Mouse (Mus musculus): ENCODE results near the gene 4930524N10Rik. TPM values are rescaled to one million over a fixed set of nuclear protein-coding genes. Genes with fewer than 3 reads are reported as not detected.

The 4930524N10Rik gene
- not detected in 2 replicates for polyA plus RNA-seq (2014; fragmentation: Nextera tagmentation; extraction: Ambion mirVana)

DNA sequence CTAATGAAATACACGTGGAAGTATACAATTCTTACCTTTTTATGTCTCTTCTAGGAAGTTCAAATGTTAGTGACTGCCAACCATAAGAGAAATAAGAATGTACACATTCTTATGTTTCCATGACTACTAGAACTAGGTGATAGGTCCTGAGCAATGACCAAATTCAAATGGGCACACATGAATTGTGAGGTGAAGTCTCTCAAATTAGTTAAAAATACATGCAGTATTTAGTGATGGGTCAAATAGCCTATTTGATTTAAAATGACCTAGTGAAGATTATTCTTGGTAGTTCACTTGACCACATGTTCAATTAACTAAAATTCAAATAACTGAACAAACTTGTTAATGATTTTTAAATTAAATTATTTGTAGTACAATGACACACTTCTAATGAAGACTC is at the start of gene 4930524N10Rik:
TSS of gene 4930524N10Rik (minus strand) at position 101 of the 400 bp plus-strand sequence.
- Histone ChIP-seq H3K9me3 (ENCODE audit: control insufficient read depth, low read length) (no peaks in the 10 kb centered on the region), H3K4me3 (ENCODE audit: low read depth, low read length) (no peak within 1 kb of the TSS), H3K27me3 (replicated peaks; ENCODE audit: control insufficient read depth, insufficient read depth, low read length) (no peaks in the 10 kb centered on the region)

DNA sequence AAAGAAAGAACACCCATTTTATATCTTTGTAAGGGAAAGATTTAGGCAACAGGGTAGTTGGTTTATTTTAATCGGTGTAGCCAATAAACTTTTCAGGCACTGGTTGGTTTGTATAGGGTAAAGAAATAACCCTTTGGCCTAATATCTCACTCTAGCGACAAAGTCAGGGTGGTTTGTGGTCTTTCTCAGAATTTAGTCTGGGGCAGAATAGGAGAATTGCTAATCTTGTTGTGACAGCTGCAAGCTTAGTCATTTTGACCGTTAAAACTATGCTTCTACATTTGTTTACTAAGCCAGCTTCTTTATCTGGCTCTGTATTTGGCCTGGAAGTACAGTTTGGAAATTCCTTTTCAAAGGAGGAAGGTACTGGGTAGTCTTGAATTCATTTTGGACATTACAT is 6.8 kb upstream of the 4930524N10Rik start:
- ATAC-seq (ENCODE audit: low read depth) (no peak), DNase-seq (ENCODE audit: low spot score) (no peak)
- Histone ChIP-seq H3K4me3 (ENCODE audit: low read depth, low read length) (no peak overlapping the region), H3K27me3 (replicated peaks; ENCODE audit: control insufficient read depth, insufficient read depth, low read length) (no peaks in the 10 kb centered on the region), H3K27ac (replicated peaks; ENCODE audit: low read depth, low read length) (no peak overlapping the region), H3K9me3 (ENCODE audit: control insufficient read depth, low read length) (no peaks in the 10 kb centered on the region; the same call in 1 of the 2 replicates), H3K9ac (ENCODE audit: low read depth, low read length) (no peak overlapping the region), H3K4me2 (ENCODE audit: low read depth, low read length) (no peak overlapping the region), H3K4me1 (ENCODE audit: control insufficient read depth, insufficient read depth, low read length) (no peaks in the 10 kb centered on the region), H3K36me3 (ENCODE audit: control insufficient read depth, insufficient read depth, low read length) (no peaks in the 10 kb centered on the region)
- 74% methylated on average over 3 of the region's 3 CpGs for WGBS

More for the DNA sequence above, at the start of gene 4930524N10Rik:
- 31% methylated on average over 1 of the region's 1 CpGs for WGBS
- ATAC-seq (ENCODE audit: low read depth) (no peak), DNase-seq (ENCODE audit: low spot score) (no peak)
- H3K9ac ChIP-seq (ENCODE audit: low read depth, low read length) = no peak within 1 kb of the TSS
- no peaks in the 10 kb centered on the region for H3K36me3 ChIP-seq (ENCODE audit: control insufficient read depth, insufficient read depth, low read length)
- no peak within 1 kb of the TSS for H3K27ac ChIP-seq (replicated peaks; ENCODE audit: low read depth, low read length)
- no peaks in the 10 kb centered on the region for H3K4me1 ChIP-seq (ENCODE audit: control insufficient read depth, insufficient read depth, low read length)
- no peak within 1 kb of the TSS for H3K4me2 ChIP-seq (ENCODE audit: low read depth, low read length)

DNA sequence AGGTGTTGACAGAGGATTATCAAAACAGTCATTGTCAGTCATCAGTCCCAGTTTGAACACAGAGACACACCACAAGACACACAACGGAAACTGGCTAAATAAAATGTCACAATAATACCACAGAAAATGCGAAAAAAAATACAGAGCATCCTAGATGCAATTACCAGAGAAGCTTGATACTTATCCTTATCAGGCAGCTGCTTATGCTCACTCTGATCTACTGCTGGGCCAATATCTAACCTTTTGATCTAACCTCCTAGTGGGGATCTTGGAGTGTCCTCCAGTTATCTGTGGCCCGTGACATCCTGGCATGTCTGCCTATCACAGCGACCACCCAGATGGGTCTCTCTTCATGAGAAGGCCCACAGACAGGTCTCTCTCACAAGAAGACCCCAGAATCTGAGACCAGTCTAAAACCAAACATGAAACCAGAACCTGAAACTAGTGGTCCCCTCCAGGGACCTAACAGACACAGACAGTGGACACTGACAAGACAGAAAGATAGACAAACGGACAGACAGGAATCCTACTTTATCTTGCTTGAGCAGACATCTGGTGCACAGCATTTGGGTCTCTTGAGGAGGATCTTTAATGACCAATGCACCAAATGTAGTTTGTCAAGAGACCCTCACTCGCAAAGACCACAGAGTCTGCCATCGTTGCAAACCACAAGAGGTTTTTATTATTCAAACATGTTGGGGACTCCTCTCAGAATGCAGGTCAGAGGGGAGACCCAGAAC is 6.3 kb upstream of the 4930524N10Rik start:
- no peak for ATAC-seq (ENCODE audit: low read depth)
- no peaks in the 10 kb centered on the region for H3K4me1 ChIP-seq (ENCODE audit: control insufficient read depth, insufficient read depth, low read length)
- H3K4me2 ChIP-seq (ENCODE audit: low read depth, low read length) = no peak overlapping the region
- no peak overlapping the region for H3K9ac ChIP-seq (ENCODE audit: low read depth, low read length)
- H3K36me3 ChIP-seq (ENCODE audit: control insufficient read depth, insufficient read depth, low read length) = no peaks in the 10 kb centered on the region
- 88% methylated on average over 7 of the region's 7 CpGs for WGBS
- DNase-seq (ENCODE audit: low spot score) = no peak
- no peaks in the 10 kb centered on the region for H3K27me3 ChIP-seq (replicated peaks; ENCODE audit: control insufficient read depth, insufficient read depth, low read length)
- no peak overlapping the region for H3K4me3 ChIP-seq (ENCODE audit: low read depth, low read length)
- H3K9me3 ChIP-seq (ENCODE audit: control insufficient read depth, low read length) = no peaks in the 10 kb centered on the region; the same call in 1 of the 2 replicates
- no peak overlapping the region for H3K27ac ChIP-seq (replicated peaks; ENCODE audit: low read depth, low read length)

DNA sequence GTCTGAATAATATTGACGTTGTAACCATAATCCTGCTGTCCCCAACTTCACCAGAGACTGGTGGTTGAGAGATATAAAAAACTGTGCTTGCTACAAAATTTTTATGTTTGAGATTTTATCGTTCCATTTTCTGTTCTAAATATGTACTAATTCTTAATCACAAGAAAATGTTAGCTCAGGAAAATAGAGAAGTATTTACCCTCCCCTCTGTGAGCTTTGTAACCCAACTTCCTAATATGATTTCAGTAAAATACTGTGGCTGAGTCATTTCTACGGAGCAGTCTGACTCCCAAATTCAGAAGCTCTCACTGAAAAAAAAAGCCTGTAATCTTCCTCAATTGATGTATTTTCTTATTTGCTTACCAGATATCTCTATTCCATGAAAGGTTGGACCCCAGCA is 4.7 kb upstream of the 4930524N10Rik start:
- Histone ChIP-seq H3K36me3 (ENCODE audit: control insufficient read depth, insufficient read depth, low read length) (no peaks in the 10 kb centered on the region), H3K4me3 (ENCODE audit: low read depth, low read length) (no peak overlapping the region), H3K9me3 (ENCODE audit: control insufficient read depth, low read length) (no peaks in the 10 kb centered on the region; the same call in 1 of the 2 replicates), H3K27ac (replicated peaks; ENCODE audit: low read depth, low read length) (no peak overlapping the region), H3K4me1 (ENCODE audit: control insufficient read depth, insufficient read depth, low read length) (no peaks in the 10 kb centered on the region), H3K27me3 (replicated peaks; ENCODE audit: control insufficient read depth, insufficient read depth, low read length) (no peaks in the 10 kb centered on the region), H3K9ac (ENCODE audit: low read depth, low read length) (no peak overlapping the region), H3K4me2 (ENCODE audit: low read depth, low read length) (no peak overlapping the region)
- WGBS = 83% methylated on average over 3 of the region's 3 CpGs
- DNase-seq (ENCODE audit: low spot score) (no peak), ATAC-seq (ENCODE audit: low read depth) (no peak)

Other genes starting within 250 kb of the 4930524N10Rik start
- not detected in 2 replicates for gene Gm15140, start 222.7 kb downstream of the 4930524N10Rik start, polyA plus RNA-seq (2014; fragmentation: Nextera tagmentation; extraction: Ambion mirVana)
- gene Samt4, start 138.6 kb upstream of the 4930524N10Rik start, polyA plus RNA-seq (2014; fragmentation: Nextera tagmentation; extraction: Ambion mirVana) = not detected in 2 replicates
- gene Samt2, start 236.0 kb upstream of the 4930524N10Rik start, polyA plus RNA-seq (2014; fragmentation: Nextera tagmentation; extraction: Ambion mirVana) = not detected in 2 replicates

Data from embryonic facial prominence, embryonic 14.5 days (tissue).